Mouse (Mus musculus) midbrain, embryonic 10.5 days (tissue): ENCODE results near the gene Foxp1. TPM values are rescaled to one million over a fixed set of nuclear protein-coding genes. Genes with fewer than 3 reads are reported as not detected.

ENCODE experiments used
- DNase-seq: peaks from one replicate; pipeline ENCODE4 v3.0.0-alpha.2; 2017; ENCODE audit warnings: low spot score
- H3K27ac ChIP-seq: fragments of 300-500 bp; sonication (generic); replicated peaks from 2 replicates; pipeline ENCODE4 v1.5.1; 2016; ENCODE audit warnings: mild to moderate bottlenecking
- H3K27me3 ChIP-seq: fragments of 300-500 bp; sonication (generic); 2 replicates; pipeline ENCODE4 v1.6.1; 2016; ENCODE audit warnings: low read depth, mild to moderate bottlenecking; ENCODE audit not compliant: poor library complexity, severe bottlenecking
- H3K36me3 ChIP-seq: fragments of 300-500 bp; sonication (generic); 2 replicates; pipeline ENCODE4 v1.6.1; 2016; ENCODE audit warnings: mild to moderate bottlenecking, moderate library complexity
- H3K4me1 ChIP-seq: fragments of 300-500 bp; sonication (generic); 2 replicates; pipeline ENCODE4 v1.6.1; 2016
- H3K4me3 ChIP-seq: fragments of 300-500 bp; sonication (generic); 2 replicates; pipeline ENCODE4 v1.5.1; 2016; ENCODE audit warnings: mild to moderate bottlenecking, moderate library complexity
- H3K9me3 ChIP-seq: fragments of 300-500 bp; sonication (generic); replicated peaks from 2 replicates; pipeline ENCODE4 v1.6.1; 2016; ENCODE audit warnings: mild to moderate bottlenecking
- WGBS: fragments of 180-500 bp; shearing (Covaris S2); methylation state at CpG from one replicate; pipeline ENCODE4 v1.1.7; 2016; 5-methylcytosine and 5-hydroxymethylcytosine counted together
- polyA plus RNA-seq: library from polyadenylated mRNA; unstranded; fragments of >200 nt; fragmentation: Nextera tagmentation; extraction: Ambion mirVana; gene quantifications from 2 replicates; pipeline ENCODE4 v1.2.1, GENCODE M21; 2016

Foxp1 gene
- polyA plus RNA-seq, 1 experiment from 2014 or later: 63.7 TPM

GRCm38 (mm10) chr6:99314746-99315145 is 207.8 kb downstream of the Foxp1 start:
- Histone ChIP-seq H3K9me3 (no peaks in the 10 kb centered on the region), H3K27me3 (no peaks in the 10 kb centered on the region), H3K4me3 (no peak overlapping the region), H3K36me3 (no peaks in the 10 kb centered on the region), H3K4me1 (peaks cover 32% of the 10 kb centered on the region), H3K27ac (no peak overlapping the region)
- DNase-seq: no peak
- 77% methylated on average over 3 of the region's 3 CpGs for WGBS

- Histone ChIP-seq H3K4me1 (peaks cover 26% of the 10 kb centered on the region), H3K36me3 (no peaks in the 10 kb centered on the region), H3K9me3 (no peaks in the 10 kb centered on the region), H3K4me3 (no peak overlapping the region), H3K27ac (no peak overlapping the region), H3K27me3 (no peaks in the 10 kb centered on the region)
- DNase-seq: no peak
- WGBS: 88% methylated on average over 12 of the region's 12 CpGs
These were observed 212.0 kb downstream of the Foxp1 start for GRCm38 (mm10) chr6:99310529-99310928.

- 69% methylated on average over 3 of the region's 3 CpGs for WGBS
- peaks cover 25% of the 10 kb centered on the region for H3K4me1 ChIP-seq
- no peaks in the 10 kb centered on the region for H3K36me3 ChIP-seq
- no peak overlapping the region for H3K27ac ChIP-seq
- DNase-seq: no peak
- H3K27me3 ChIP-seq: no peaks in the 10 kb centered on the region
- H3K9me3 ChIP-seq: no peaks in the 10 kb centered on the region
- H3K4me3 ChIP-seq: no peak overlapping the region
These were observed 212.4 kb downstream of the Foxp1 start for GRCm38 (mm10) chr6:99310171-99310500.

- no peak overlapping the region for H3K4me3 ChIP-seq
- H3K9me3 ChIP-seq: no peaks in the 10 kb centered on the region
- H3K27ac ChIP-seq: 0 out of 2 replicates have a peak overlapping the region, but pooled peaks have one; percentile 25
- 83% methylated on average over 14 of the region's 14 CpGs for WGBS
- peaks cover 22% of the 10 kb centered on the region for H3K4me1 ChIP-seq
- DNase-seq: no peak
- no peaks in the 10 kb centered on the region for H3K36me3 ChIP-seq
- no peaks in the 10 kb centered on the region for H3K27me3 ChIP-seq
These were observed 212.9 kb downstream of the Foxp1 start for GRCm38 (mm10) chr6:99309466-99310170.

- Histone ChIP-seq H3K4me1 (peaks cover 12% of the 10 kb centered on the region), H3K9me3 (no peaks in the 10 kb centered on the region), H3K4me3 (no peak overlapping the region), H3K27me3 (no peaks in the 10 kb centered on the region), H3K36me3 (no peaks in the 10 kb centered on the region), H3K27ac (no peak overlapping the region)
- WGBS: 93% methylated on average over 3 of the region's 3 CpGs
- no peak for DNase-seq
These were observed 216.8 kb downstream of the Foxp1 start for GRCm38 (mm10) chr6:99305751-99306150.

GRCm38 (mm10) chr6:99305236-99305635 is 217.3 kb downstream of the Foxp1 start:
- Histone ChIP-seq H3K27ac (no peak overlapping the region), H3K27me3 (no peaks in the 10 kb centered on the region), H3K9me3 (no peaks in the 10 kb centered on the region), H3K4me3 (no peak overlapping the region), H3K36me3 (no peaks in the 10 kb centered on the region), H3K4me1 (peaks cover 7% of the 10 kb centered on the region)
- 91% methylated on average over 3 of the region's 3 CpGs for WGBS
- no peak for DNase-seq

GRCm38 (mm10) chr6:99302662-99303435 is 219.7 kb downstream of the Foxp1 start:
- 89% methylated on average over 6 of the region's 6 CpGs for WGBS
- H3K36me3 ChIP-seq: no peaks in the 10 kb centered on the region
- DNase-seq: no peak
- H3K27me3 ChIP-seq: no peaks in the 10 kb centered on the region
- H3K27ac ChIP-seq: no peak overlapping the region
- peaks cover 3% of the 10 kb centered on the region; the same call in 1 of the 2 replicates for H3K4me1 ChIP-seq
- no peaks in the 10 kb centered on the region for H3K9me3 ChIP-seq
- H3K4me3 ChIP-seq: no peak overlapping the region

GRCm38 (mm10) chr6:99301923-99302322 is 220.6 kb downstream of the Foxp1 start:
- no peak overlapping the region for H3K4me3 ChIP-seq
- DNase-seq: no peak
- H3K9me3 ChIP-seq: no peaks in the 10 kb centered on the region
- WGBS: 84% methylated on average over 8 of the region's 8 CpGs
- no peaks in the 10 kb centered on the region for H3K36me3 ChIP-seq
- no peak overlapping the region for H3K27ac ChIP-seq
- H3K4me1 ChIP-seq: peaks cover 3% of the 10 kb centered on the region; the same call in 1 of the 2 replicates
- H3K27me3 ChIP-seq: no peaks in the 10 kb centered on the region

- Histone ChIP-seq H3K4me1 (peaks cover 3% of the 10 kb centered on the region; the same call in 1 of the 2 replicates), H3K9me3 (no peaks in the 10 kb centered on the region), H3K36me3 (no peaks in the 10 kb centered on the region), H3K27me3 (no peaks in the 10 kb centered on the region), H3K27ac (no peak overlapping the region), H3K4me3 (no peak overlapping the region)
- 96% methylated on average over 6 of the region's 6 CpGs for WGBS
- no peak for DNase-seq
These were observed 222.3 kb downstream of the Foxp1 start for GRCm38 (mm10) chr6:99300235-99300634.

- 84% methylated on average over 14 of the region's 14 CpGs for WGBS
- DNase-seq: no peak
- no peaks in the 10 kb centered on the region for H3K9me3 ChIP-seq
These were observed 223.3 kb downstream of the Foxp1 start for GRCm38 (mm10) chr6:99299196-99299595.

GRCm38 (mm10) chr6:99297535-99297934 is 225.0 kb downstream of the Foxp1 start:
- Histone ChIP-seq H3K4me3 (no peak overlapping the region), H3K27me3 (no peaks in the 10 kb centered on the region), H3K9me3 (no peaks in the 10 kb centered on the region), H3K27ac (no peak overlapping the region), H3K4me1 (peaks cover 3% of the 10 kb centered on the region; the same call in 1 of the 2 replicates), H3K36me3 (no peaks in the 10 kb centered on the region)
- no peak for DNase-seq
- 88% methylated on average over 5 of the region's 5 CpGs for WGBS

More at GRCm38 (mm10) chr6:99299196-99299595, 223.3 kb downstream of the Foxp1 start:
- H3K27me3 ChIP-seq: no peaks in the 10 kb centered on the region
- H3K4me1 ChIP-seq: peaks cover 3% of the 10 kb centered on the region; the same call in 1 of the 2 replicates
- H3K4me3 ChIP-seq: no peak overlapping the region
- no peak overlapping the region for H3K27ac ChIP-seq
- H3K36me3 ChIP-seq: no peaks in the 10 kb centered on the region

- Histone ChIP-seq H3K4me1 (0 out of 2 replicates have a peak, but pooled peaks cover 3% of the 10 kb centered on the region), H3K36me3 (no peaks in the 10 kb centered on the region), H3K27ac (no peak overlapping the region), H3K4me3 (no peak overlapping the region), H3K9me3 (no peaks in the 10 kb centered on the region), H3K27me3 (no peaks in the 10 kb centered on the region)
- WGBS: 88% methylated on average over 8 of the region's 8 CpGs
- no peak for DNase-seq
These were observed 227.0 kb downstream of the Foxp1 start for GRCm38 (mm10) chr6:99295495-99295894.

GRCm38 (mm10) chr6:99289220-99289619 is 233.3 kb downstream of the Foxp1 start:
- Histone ChIP-seq H3K27ac (no peak overlapping the region), H3K27me3 (no peaks in the 10 kb centered on the region; the same call in 1 of the 2 replicates), H3K4me1 (peaks cover 10% of the 10 kb centered on the region), H3K36me3 (no peaks in the 10 kb centered on the region), H3K4me3 (no peak overlapping the region), H3K9me3 (no peaks in the 10 kb centered on the region)
- DNase-seq: no peak
- WGBS: 91% methylated on average over 4 of the region's 4 CpGs
